Mouse (Mus musculus): ENCODE data around the gene Gm5751. TPM values are rescaled to one million over a fixed set of nuclear protein-coding genes. Genes with fewer than 3 reads are reported as not detected.
"Not testable (repeated sequence)": the region's sequence is repeated elsewhere in the genome, so short reads cannot be mapped to it uniquely, and the experiment has no call there.

The Gm5751 gene
- not detected for total RNA-seq (2021)
- long read RNA-seq = 0 reads

GRCm38 (mm10) chrX:8873953-8874352 lies at the start of gene Gm5751:
TSS of gene Gm5751 (plus strand) at chrX:8874253.
- not testable (repeated sequence) for DNase-seq (ENCODE audit: low spot score in 2 of 2)

DNA sequence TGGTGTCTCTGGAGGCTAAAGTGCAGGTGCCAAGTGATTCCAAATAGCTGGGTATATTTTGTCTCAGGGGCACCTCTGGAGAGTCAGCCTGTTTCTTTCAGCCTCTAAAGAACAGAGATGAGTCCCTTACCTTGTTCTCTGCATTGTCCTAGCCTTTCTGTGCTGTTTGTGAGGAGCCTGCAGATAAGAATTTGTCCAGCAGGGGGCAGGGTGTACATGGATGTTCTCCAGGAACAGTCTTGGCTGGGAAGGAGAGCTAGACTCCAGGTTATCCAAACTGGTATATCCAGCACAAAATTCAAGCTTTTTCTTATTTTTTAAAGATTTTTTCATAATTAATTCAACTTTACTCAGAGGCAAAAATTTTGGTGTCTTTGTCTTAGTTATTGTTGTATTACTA lies 42.0 kb upstream of the Gm5751 start:
- DNase-seq (ENCODE audit: low spot score in 2 of 2) = peak; percentile 19 to 69

- no peak for DNase-seq (ENCODE audit: low spot score in 2 of 2)
These were observed 30.4 kb upstream of the Gm5751 start, which contains the start of gene Gm6592 for GRCm38 (mm10) chrX:8843694-8844093. TSS of gene Gm6592 (plus strand) at chrX:8843994.

GRCm38 (mm10) chrX:8852486-8852885 lies 21.6 kb upstream of the Gm5751 start:
- DNase-seq (ENCODE audit: low spot score in 2 of 2) = no peak

DNA sequence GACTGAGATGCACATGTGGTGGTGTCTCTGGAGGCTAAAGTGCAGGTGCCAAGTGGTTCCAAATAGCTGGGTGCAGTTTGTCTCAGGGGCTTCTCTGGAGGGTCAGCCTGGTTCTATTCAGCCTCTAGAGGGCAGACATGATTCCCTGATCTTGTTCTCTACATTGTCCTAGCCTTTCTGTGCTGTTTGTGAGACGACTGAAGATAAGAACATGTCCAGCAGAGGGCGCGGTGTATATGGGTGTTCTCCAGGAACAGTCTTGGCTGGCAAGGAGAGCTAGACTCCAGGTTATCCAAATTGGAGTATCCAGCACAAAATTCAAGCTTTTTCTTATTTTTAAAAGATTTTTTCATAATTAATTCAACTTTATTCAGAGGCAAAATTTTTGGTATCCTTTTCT lies 9.7 kb upstream of the Gm5751 start:
- DNase-seq (ENCODE audit: low spot score in 2 of 2) = peak; percentile 35 to 91

DNA sequence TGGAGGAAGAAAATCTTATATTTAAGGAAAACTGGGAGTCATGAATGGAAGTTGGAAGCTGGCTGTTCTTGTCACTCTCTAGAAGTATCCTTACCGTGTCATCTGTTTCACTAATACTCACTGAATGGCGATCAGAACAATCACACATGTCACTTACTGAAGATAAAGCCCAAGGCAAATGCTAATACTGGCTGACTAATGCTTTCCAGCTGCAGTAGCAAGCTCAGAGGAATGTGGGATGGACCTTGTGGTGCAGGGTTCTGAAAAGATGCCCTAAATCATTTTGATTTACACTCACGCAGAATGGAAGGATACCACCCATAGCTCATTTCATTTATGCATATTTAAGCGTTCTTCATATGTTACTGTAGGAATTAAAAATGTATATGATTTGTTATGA lies 10.3 kb downstream of the Gm5751 start:
- DNase-seq (ENCODE audit: low spot score in 2 of 2) = no peak

GRCm38 (mm10) chrX:8891975-8892342 lies 17.9 kb downstream of the Gm5751 start:
- no peak for DNase-seq (ENCODE audit: low spot score in 2 of 2)

GRCm38 (mm10) chrX:8892343-8893155 lies 18.5 kb downstream of the Gm5751 start, which contains the start of gene B630019K06Rik:
TSS of gene B630019K06Rik (plus strand) at chrX:8892382.
- DNase-seq (ENCODE audit: low spot score in 2 of 2) = peak; percentile 45 to 65

- peak in 1 of 2 experiments; percentile 3 for DNase-seq (ENCODE audit: low spot score in 2 of 2)
These were observed 19.2 kb downstream of the Gm5751 start for GRCm38 (mm10) chrX:8893182-8893651.

DNA sequence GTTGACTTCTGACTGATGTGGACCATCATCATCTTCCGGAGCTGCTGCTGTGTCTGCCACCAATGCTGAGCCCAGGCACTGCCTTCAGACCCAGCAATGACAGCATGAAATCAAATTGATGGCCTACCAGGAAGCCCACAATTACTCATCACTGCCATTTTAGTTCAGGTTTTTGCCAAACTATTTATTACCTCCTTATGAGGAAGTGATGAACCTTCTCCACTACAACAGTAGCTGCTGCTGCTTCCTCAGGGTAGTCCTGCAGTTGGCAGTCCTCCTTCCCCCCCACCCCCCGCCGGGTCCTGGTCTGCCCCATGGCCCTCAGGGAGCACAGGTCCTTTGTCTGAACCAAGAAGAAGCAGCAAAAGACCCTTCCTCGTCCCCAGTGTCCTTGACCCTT lies 26.8 kb downstream of the Gm5751 start:
- DNase-seq (ENCODE audit: low spot score in 2 of 2) = no peak

GRCm38 (mm10) chrX:8901906-8902472 lies 27.9 kb downstream of the Gm5751 start:
- DNase-seq (ENCODE audit: low spot score in 2 of 2) = peak in 1 of 2 experiments; percentile 47

GRCm38 (mm10) chrX:8921080-8921479 lies 47.0 kb downstream of the Gm5751 start:
- DNase-seq (ENCODE audit: low spot score in 2 of 2) = no peak

GRCm38 (mm10) chrX:8921813-8922607 lies 48.0 kb downstream of the Gm5751 start:
- DNase-seq (ENCODE audit: low spot score in 2 of 2) = peak in 1 of 2 experiments; percentile 3

GRCm38 (mm10) chrX:8927308-8927707 lies 53.3 kb downstream of the Gm5751 start:
- DNase-seq (ENCODE audit: low spot score in 2 of 2) = no peak

Other genes with a start within 250 kb of the Gm5751 start
- not detected for gene Ssxb8, start 183.4 kb upstream of the Gm5751 start, total RNA-seq (2021)
- not detected for gene Ssx9, start 125.8 kb upstream of the Gm5751 start, total RNA-seq (2021)
- not detected for gene Ssxb5, start 70.6 kb upstream of the Gm5751 start, total RNA-seq (2021)
- not detected for gene Gm6592, start 30.3 kb upstream of the Gm5751 start, total RNA-seq (2021)
- gene B630019K06Rik, start 18.1 kb downstream of the Gm5751 start, total RNA-seq (2021) = 10 to 100 TPM; 35.3 to 35.9 TPM
- not detected for gene Fthl17b, start 88.7 kb downstream of the Gm5751 start, total RNA-seq (2021)
- gene Fthl17c, start 102.3 kb downstream of the Gm5751 start, total RNA-seq (2021) = not detected
- not detected for gene Fthl17d, start 112.5 kb downstream of the Gm5751 start, total RNA-seq (2021)
- gene Fthl17e, start 159.2 kb downstream of the Gm5751 start, total RNA-seq (2021) = not detected
- gene Fthl17f, start 188.8 kb downstream of the Gm5751 start, total RNA-seq (2021) = not detected
- gene 4930402K13Rik, start 230.3 kb downstream of the Gm5751 start, total RNA-seq (2021) = not detected